Mouse (Mus musculus) ovary, postnatal 10 days (tissue): ENCODE measurements at regions not wholly inside any gene's neighbourhood (a gene's known extent, or its start where the extent isn't known, plus 50 kb on each side); places are given as distances from the start of the nearest gene placed in this dataset.

Experiments used
- DNase-seq: peaks from one replicate; pipeline ENCODE4 v3.0.0; 2022; ENCODE audit warnings: low spot score

DNA sequence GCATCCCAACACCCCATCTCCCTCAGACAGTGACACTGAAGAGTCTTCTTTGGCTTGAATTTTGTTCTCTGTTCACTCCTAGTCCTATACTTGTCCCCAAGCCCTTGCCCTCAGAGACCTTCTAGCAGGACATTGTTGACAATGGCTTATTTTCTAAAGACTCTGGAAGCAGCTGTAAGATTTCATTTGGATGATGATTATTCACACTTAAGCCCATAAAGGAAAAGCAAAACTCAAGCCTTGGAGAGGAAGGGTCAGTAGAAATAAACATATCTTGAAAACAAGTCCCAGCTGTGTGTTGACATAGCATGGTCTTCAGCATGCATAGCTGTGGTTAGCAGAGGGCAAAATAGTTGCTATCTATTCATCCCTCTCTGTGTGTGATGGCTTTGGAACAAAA lies 59.9 kb upstream of the Cdh11 start:
- DNase-seq, result no peak

DNA sequence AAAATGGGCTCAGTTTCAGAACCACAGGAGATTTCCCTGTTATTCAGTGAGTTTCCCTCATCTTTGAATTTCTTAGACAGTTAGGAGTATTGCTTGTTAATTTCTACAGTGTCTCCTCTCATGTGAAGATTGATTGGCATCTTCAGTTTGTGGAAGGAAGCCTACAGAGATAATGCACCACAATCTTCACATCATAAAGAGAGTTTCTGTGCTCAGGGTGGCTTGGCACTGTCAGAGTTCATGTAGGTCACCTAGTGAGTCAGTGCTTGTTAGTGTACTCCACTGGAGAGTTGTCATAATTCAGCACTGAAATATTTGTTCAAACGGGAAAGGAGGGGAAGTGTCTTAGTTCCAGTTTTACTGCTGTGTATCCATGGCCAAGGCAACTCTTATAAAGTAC lies 74.6 kb upstream of the Cdh11 start:
- DNase-seq, result no peak

DNA sequence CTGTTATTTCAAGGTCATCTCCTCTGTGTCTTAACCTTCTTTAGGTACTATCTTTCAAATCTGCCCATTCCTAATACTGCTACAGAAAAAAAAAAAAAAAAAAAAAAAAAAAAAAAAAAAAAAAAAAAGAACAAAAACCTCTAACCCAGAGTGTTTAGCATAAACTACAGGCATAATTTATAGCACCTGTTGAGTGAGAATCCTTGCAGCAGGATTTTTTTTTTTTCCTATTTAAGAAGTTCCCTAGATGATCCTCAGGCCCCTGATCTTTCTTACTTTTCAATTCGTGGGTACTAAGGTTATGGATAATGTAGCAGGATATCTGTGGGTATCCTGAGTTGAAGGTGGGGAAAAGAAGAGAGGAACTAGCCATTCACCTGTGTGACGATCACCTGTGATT lies 114.1 kb upstream of the Cdh11 start:
- DNase-seq, result no peak

DNA sequence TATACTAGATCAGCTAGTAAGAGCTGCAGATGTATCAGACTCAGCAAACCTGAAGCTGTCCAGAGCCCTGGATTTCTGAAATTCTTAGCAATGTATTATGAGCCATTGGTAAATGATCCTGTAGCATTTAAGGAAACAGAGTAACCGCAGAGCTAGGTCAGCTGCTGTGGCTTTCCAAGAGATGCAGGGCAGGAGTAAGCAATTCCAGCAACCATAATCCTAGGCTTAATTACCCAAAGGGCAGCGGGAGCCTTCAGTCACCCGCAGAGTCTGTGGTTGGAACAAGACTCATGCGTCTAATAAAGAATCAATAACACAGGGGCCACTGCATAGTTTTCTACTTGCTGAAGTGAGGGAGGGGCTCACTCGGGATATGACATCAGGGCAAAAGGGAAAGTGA lies 115.2 kb upstream of the Cdh11 start:
- DNase-seq, result no peak

GRCm38 (mm10) chr8:102907444-102907843 lies 122.0 kb upstream of the Cdh11 start:
- DNase-seq, result no peak

- DNase-seq, result no peak
Measured at GRCm38 (mm10) chr8:102931342-102931835, 145.9 kb upstream of the Cdh11 start.

DNA sequence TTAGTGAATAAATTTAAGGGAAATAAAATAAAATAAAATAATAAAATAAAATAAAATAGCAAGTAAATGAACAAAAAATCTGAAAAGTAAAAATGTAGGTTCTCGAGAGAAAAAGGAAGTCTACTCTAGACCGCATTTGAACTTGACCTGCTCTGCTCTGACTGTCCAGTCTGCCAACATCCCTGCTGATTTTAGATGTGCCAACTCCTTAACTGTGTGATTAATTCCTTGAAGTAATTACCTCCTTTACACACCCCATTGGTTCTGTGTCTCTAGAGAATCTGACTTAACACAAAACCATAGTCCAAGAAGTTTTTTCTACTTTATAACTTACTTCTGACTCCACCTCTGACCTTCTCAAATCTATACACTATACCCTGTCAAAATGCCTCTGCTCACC lies 153.3 kb upstream of the Cdh11 start:
- no peak for DNase-seq

DNA sequence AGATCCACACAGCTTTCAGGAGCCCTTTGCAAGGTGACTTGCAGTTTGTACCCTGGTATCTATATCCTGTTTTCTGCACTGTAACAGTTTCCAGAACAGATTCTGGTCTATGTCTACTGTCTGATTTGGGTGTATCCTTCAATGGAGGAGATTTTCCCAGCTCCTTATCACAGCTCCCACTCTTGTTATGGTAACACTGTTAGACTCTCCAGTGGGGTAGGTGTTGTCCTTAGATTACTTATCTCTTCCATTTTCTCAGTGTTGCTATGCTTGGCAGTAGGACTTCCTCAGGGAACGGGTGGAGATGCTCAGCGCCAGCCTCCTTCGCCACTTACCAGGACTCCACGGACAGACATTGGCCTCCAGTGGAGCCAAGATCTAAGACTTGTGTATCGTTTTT lies 160.1 kb upstream of the Cdh11 start:
- no peak for DNase-seq

DNA sequence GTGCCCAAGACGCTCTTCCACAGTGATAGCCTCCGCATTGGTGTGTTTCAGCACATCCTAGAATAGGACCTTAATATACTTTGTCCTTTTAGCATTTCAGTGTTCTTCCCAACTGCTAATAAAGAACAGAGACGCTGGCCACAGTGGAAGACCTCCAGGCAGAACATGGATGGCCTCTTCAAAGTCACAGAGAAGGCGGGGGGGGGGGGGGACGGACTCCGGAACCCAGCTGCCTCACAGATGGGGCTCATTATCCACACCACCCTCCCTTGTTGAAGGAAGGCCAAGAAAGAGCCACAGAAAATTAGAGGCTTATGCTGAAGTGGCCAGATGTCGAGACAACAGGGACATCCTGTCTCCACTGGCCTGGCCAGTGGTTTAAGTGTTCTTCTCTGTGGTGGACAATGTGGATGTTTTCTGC lies 192.7 kb upstream of the Cdh11 start:
- DNase-seq, result no peak

- no peak for DNase-seq
Measured at GRCm38 (mm10) chr8:102983220-102983909, 197.9 kb upstream of the Cdh11 start.

- no peak for DNase-seq
Measured at GRCm38 (mm10) chr8:102983910-102984225, 198.4 kb upstream of the Cdh11 start.

GRCm38 (mm10) chr8:103007284-103007984 lies 222.0 kb upstream of the Cdh11 start:
- no peak for DNase-seq

GRCm38 (mm10) chr8:103019121-103019520 lies 233.7 kb upstream of the Cdh11 start:
- peak; percentile 18 for DNase-seq

- no peak for DNase-seq
Measured at GRCm38 (mm10) chr8:103023237-103023636, 237.8 kb upstream of the Cdh11 start.

DNA sequence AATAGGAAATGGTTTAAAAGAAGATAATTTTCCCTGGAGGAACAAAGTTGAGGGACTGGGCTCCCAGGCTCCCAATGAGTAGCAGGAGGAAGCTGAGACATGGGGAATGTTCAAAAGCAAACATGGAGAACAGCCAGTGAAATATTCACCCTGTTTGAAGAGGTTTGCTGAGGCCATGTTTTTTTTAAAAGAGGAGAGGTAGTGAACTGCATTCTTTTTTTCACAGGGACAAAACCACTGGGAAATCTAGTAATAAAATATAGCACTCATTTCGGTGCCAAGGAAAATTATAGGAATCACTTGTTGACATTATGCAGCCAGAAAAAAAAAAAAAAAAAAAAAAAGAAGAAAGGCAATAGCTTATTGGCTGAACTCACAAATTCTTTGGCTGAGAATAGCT lies 246.3 kb upstream of the Cdh11 start:
- DNase-seq, result no peak

- no peak for DNase-seq
Measured at GRCm38 (mm10) chr8:103033956-103034355, 248.5 kb upstream of the Cdh11 start.

DNA sequence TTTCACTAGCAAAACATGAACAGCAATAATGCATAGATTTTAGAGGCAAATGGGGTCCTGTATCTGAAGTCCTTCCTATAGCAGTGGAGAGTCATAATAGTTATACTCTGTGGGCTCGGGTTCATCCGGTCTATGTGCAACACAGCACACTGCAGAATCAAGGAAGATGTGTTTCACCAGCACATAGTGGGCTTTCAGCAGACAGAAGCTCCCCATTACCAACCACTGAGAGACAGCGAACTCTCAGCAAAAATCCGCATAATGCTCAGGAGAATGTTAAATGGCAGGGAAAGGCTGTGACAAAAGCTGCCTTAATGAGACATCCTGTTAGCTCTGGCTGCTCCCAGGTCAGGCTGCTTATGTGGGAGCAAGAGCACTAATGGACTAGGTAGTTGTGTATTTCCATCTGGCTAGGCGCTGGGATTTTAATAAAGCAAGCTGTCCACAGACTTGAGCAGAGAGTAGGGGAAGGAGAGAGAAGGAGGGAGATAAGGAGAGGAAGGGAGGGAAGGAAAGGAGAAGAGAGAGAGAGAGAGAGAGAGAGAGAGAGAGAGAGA lies 286.7 kb upstream of the Cdh11 start:
- DNase-seq, result no peak

DNA sequence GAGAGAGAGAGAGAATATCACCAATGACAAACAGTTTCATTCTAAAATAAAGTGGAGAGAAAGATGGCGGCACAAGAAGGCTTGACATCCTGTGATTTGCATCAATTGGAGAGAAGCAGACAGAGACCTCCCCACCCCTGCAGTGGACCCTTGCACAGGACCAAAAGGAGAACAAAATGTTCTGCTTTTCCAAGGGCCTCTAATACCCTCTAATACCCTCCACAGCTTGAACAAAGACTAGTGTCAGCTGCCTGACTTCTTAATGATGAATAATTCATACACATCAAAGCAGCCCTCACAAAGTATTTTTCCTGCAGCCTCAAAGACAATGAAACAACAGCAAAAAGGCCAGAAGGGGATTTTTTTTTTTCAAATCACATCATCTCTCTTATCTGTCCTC lies 287.2 kb upstream of the Cdh11 start:
- DNase-seq, result no peak

DNA sequence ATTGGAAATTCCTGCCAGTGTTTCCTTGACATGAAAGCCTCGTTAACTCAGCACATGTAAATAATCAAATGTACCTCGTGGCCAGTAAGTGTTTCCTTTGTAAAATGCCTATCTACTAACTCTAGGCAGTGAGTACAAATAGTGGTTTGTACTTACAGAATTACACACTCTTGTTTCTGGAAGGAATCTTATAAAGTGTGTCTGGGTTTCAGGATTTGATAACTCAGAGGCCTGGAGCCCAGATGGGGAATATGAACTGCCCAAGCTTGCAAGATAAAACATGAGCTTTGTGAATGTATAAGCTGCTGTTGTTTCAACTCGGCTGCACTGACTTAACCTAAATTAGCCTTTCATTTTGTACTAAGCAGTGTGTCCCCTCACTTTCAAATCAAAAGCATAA lies 293.1 kb upstream of the Cdh11 start:
- DNase-seq, result no peak

DNA sequence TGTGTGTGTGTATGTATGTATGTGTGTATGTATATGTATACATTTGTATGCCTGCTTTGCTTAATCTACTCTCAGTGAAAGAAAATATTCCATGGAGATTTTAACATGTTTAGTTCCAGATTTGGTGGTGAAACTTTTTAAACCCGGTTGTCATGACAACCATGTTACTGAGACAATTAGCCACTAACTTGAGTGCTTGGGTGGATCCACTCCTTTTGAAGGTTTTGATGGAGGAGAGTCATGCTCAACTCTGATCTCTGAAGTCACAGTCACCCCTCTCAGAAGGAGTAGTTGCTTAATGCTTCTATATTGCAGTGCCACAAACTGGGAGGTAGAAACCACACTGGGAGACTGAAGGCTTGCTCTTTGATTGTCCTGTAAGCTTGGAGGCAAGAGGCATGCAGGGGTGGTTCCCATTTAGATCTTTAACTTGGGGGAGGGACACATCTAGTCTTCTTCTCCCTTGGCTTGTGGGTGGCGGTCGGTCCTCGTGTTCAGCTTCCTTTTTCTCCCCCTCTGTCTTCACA lies 301.6 kb upstream of the Cdh11 start:
- no peak for DNase-seq

- no peak for DNase-seq
Measured at GRCm38 (mm10) chr8:103096496-103097092, 311.2 kb upstream of the Cdh11 start.

- DNase-seq, result no peak
Measured at GRCm38 (mm10) chr8:103125581-103125980, 340.1 kb upstream of the Cdh11 start.

DNA sequence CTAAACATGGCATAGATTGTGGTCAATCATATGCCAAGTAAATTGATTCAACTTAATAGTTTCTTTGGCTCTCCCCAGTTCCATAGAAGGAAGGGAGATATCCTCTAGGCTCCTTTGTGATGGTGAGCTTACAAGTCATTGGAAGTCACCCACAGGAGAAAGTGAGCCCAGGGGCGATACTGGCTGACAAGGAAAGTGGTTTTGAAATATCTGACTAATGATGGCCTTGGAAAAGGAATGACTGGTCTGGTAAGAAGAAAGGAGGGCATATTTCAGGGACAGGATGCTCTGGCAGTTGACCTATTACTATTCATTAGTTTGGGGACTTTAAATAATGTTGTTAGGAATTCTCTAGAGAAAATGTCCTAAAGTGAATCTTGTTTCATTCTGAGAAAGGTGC lies 352.7 kb upstream of the Cdh11 start:
- no peak for DNase-seq
